Mouse (Mus musculus) Patski (cell line): Measurements from ENCODE around the gene Adarb2. TPM values are rescaled to one million over a fixed set of nuclear protein-coding genes. Genes with fewer than 3 reads are reported as not detected.

Experiments used
- ATAC-seq: fragments of 100-300 bp; one replicate; pipeline ENCODE4 v1.8.0; 2021
- CTCF ChIA-PET: fragments of 350-600 bp; sonication (Branson Sonifier 250); formaldehyde crosslinking; loops from one replicate; lab custom pipeline; 2022; ENCODE audit warnings: inconsistent platforms; lab: Charles Lee
- POLR2A ChIA-PET: fragments of 350-600 bp; sonication (Branson Sonifier 250); formaldehyde crosslinking; loops from one replicate; lab custom pipeline; 2022; ENCODE audit warnings: antibody characterized with exemption, inconsistent platforms; lab: Charles Lee
- DNase-seq: peaks from one replicate; pipeline ENCODE4 v3.0.0-alpha.2; 2011; ENCODE audit warnings: low read depth, low spot score
- H3K27me3 ChIP-seq: fragments of 371-371 bp; one replicate; pipeline ENCODE4 v1.5.1; 2021
- CTCF ChIP-seq: fragments of 100-300 bp; IDR thresholded peaks from one replicate; pipeline ENCODE4 v1.5.1; 2021
- in situ Hi-C: fragments of 300-500 bp; cut with MboI; formaldehyde crosslinking; loops from 3 replicates; pipeline ENCODE4 v1.11.1; 2018; ENCODE audit warnings: low pct_unique_long_range_greater_than_20kb, mixed read lengths
- polyA plus RNA-seq: library from polyadenylated mRNA; unstranded; gene quantifications from one replicate; pipeline ENCODE4 v1.2.3, GENCODE M21; 2021

Gene Adarb2
- 0.01 TPM for polyA plus RNA-seq

DNA sequence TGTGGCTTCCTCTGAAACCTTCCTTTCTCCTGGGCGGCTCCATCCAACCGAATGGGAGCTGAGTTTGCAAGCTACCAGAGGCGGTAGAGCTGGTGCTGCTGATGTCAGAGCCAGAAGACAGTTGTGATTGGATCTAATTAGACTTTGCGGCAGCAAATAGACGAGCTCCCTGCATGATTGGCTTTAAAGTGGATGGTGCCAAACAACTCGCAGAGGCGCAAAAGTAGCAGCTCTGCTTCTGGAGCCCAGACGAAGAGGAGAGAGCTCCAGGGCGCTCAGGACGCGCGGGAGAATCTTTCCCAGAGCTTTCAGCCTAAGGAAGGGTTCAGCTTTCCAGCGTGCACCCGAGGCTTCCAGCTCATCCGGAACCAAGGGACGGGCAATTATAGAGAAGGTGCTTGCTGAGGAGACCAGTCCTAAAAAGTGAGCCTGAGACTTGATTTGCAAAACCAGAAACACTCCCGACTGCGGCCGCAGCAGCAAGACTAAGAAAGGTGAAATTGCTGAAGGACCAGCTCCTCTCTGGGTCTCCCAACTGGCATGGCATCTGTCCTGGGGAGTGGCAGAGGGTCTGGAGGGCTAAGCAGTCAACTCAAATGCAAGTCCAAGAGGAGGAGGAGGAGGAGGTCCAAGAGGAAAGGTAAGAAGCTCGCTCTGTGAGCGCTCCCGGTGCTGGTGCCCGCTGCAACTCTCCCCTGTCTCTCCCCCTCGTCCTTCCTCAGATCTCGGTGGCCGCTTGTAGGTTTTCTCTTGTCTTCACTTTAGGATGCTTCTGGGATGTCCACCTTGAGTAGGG, at the start of gene Adarb2:
Gene Adarb2 (plus strand): TSS at position 186 of the 796 bp plus-strand sequence.
- ChIA-PET CTCF (no interaction called here), POLR2A (no interaction called here)
- ATAC-seq: no peak
- in situ Hi-C loops: no loop called here
- no peak for DNase-seq
- no peak for TF ChIP-seq CTCF
- peaks cover 27% of the 10 kb centered on the region for H3K27me3 ChIP-seq

DNA sequence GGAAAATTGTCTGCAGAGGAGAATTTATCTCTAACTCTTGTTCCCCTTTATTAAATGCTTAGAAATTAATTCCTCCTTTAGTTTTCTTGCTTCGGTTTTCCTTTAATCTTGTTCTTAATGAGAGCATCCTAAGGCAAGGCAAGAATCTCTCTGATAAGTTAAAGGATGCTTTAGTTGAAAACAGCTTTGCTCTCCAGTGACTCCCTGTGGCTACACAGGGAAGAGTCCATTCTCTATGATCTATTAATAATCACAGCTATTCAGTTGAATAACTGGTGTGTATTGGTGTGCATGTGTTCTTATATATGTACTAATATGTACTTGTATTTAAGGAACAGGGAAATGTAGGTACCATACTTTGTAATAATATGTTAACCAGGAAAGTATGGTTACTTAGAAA, 28.9 kb upstream of the Adarb2 start:
- in situ Hi-C loops: no loop called here
- CTCF ChIA-PET: no interaction called here
- POLR2A ChIA-PET: no interaction called here
- ATAC-seq: no peak
- TF ChIP-seq CTCF: peak; percentile 26
- DNase-seq: no peak
- no peaks in the 10 kb centered on the region for H3K27me3 ChIP-seq

DNA sequence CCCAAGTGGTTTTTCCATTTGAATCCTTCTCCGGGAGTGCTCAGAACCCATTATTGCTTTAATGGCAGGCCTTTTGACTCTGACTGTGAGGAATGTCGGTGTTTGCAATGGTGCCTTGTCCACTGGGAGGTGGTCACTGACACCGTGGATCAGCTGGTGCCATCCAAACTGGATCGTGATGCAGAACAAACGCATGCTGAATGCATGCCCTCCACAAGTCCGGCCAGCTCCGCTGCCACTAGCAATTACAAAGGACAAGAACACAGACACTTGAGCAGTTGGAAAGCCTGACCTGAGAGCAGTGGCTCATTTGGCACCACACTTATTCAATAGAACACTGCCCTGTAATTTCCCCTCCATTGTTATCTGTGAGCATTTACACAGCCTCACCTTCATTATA, 10.7 kb upstream of the Adarb2 start:
- ChIA-PET CTCF (no interaction called here), POLR2A (no interaction called here)
- no peak for TF ChIP-seq CTCF
- DNase-seq (no peak), ATAC-seq (no peak)
- no peaks in the 10 kb centered on the region for H3K27me3 ChIP-seq
- in situ Hi-C loops: no loop called here

DNA sequence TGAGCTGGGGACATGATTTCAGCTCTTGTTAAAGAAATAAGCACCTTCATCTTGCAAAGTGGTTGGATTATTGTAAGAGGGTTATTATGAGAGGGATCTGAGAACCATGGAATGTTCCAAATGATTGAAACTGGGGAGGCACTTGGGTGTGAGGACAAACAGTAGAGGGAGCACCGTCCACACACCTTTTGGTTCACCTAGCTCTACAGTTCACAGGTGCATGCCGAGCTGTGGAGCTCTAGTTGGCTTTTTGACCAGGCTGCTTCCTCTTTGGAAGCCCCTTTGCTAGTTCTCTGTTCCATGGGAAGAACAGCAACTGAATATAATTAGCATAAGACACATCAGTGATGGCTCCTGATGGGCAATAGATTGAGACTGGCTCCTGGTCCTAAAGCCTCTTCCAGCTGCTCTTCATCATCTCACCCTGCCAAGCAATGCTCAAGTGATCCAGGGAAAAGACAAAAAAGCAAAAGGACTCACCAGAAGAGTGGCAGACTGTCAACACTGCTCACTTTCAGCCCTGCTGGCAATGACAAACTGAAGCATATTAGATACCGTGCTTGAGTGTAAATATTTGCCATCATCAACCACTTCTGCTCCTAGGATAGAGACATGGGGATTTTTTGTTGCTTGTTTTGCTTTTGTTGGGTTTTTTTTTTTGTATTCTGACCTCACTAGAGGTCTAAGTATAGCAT, 3.3 kb upstream of the Adarb2 start:
- CTCF ChIA-PET: interaction anchor here (1.0 kb wide), 1 partner anchor 8 kb away, joined by 5 read pairs; no protein-coding TSS in a partner anchor
- DNase-seq (no peak), ATAC-seq (no peak)
- peaks cover 15% of the 10 kb centered on the region for H3K27me3 ChIP-seq
- no peak for TF ChIP-seq CTCF
- POLR2A ChIA-PET: no interaction called here
- in situ Hi-C loops: no loop called here

DNA sequence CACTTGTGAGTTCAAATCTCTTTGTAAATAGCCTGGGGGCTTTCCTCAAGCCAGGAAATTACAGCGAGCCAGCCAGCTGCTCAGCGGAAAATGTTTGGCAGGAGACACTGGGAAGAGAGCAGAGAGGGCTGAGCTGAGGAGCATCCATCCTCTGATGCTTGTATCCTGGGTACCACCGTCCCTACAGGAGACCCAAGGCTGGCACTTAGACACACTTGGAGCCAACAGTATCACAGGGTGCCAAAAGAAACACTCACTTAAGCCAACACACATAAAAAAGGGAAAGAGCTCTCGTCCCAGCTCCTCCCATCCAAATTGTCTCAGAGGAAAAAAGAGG, 779 bp downstream of the Adarb2 start:
- CTCF ChIA-PET: no interaction called here
- DNase-seq: no peak
- no peak for ATAC-seq
- POLR2A ChIA-PET: no interaction called here
- peaks cover 27% of the 10 kb centered on the region for H3K27me3 ChIP-seq
- in situ Hi-C loops: no loop called here
- no peak for TF ChIP-seq CTCF

DNA sequence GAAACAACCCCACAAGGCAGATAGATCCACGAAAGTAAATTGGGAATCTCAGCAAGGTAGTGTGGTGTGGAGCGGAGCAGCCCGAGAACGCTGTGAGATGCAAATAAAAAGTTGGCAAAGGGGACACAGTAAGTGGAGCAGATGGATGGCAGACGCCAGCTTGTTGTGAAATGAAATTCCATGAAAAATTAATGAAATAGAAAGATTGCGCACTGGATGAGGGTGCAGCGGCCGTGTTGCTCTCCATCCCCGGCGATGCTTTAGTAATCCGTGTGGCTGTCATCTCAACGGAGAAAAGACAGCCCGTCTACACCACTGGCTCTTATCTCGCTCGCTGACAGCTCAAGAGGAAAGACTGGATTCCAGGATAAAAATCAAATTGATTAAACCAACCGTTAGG, 4.7 kb downstream of the Adarb2 start:
- DNase-seq (no peak), ATAC-seq (no peak)
- POLR2A ChIA-PET: no interaction called here
- no peak for TF ChIP-seq CTCF
- H3K27me3 ChIP-seq: peaks cover 45% of the 10 kb centered on the region
- CTCF ChIA-PET: interaction anchor here (0.8 to 1.1 kb wide), 2 partner anchors 8 to 13 kb away, joined by 3 to 5 read pairs; no protein-coding TSS in a partner anchor
- in situ Hi-C loops: no loop called here

DNA sequence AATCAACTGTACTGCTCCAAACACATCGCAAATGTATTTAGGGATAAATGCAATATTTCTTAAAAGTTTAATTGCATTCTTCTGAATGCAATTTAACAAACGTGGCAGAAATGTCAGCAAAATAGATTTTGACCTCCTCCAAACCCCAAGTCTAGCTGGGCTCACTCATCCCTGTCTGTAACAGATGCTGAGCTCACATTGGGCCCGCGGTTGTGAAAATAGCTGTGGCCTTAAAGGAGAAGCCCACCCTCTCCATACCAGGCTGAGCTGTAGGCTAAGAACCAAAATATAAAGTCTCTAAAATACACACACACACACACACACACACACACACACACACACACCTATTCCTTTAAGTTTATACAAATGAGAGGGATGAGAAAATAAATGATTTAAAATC, 8.1 kb downstream of the Adarb2 start:
- ChIA-PET CTCF (no interaction called here), POLR2A (no interaction called here)
- in situ Hi-C loops: no loop called here
- no peak for TF ChIP-seq CTCF
- ATAC-seq (no peak), DNase-seq (no peak)
- H3K27me3 ChIP-seq: peaks cover 25% of the 10 kb centered on the region

DNA sequence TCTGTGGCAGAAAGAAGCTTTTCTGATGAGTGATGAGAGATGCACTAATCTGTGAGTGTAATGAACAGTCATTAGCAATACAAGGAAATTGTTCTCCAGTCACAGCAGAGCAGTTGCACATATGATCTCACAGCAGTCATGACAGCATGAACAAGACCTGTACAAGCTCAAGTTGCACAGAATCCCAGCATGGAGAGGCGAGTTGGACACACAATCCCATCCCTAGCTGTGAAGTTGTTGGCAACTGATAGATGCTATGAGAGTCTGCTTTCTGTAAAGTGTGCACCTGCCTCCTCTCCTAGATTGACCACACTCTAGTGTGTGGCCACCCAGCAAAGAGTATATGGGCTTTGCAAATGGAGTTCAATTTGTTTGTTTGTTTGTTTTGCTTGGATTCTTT, 36.2 kb downstream of the Adarb2 start:
- CTCF ChIA-PET: no interaction called here
- POLR2A ChIA-PET: no interaction called here
- DNase-seq (no peak), ATAC-seq (no peak)
- in situ Hi-C loops: no loop called here
- no peaks in the 10 kb centered on the region for H3K27me3 ChIP-seq
- no peak for TF ChIP-seq CTCF

DNA sequence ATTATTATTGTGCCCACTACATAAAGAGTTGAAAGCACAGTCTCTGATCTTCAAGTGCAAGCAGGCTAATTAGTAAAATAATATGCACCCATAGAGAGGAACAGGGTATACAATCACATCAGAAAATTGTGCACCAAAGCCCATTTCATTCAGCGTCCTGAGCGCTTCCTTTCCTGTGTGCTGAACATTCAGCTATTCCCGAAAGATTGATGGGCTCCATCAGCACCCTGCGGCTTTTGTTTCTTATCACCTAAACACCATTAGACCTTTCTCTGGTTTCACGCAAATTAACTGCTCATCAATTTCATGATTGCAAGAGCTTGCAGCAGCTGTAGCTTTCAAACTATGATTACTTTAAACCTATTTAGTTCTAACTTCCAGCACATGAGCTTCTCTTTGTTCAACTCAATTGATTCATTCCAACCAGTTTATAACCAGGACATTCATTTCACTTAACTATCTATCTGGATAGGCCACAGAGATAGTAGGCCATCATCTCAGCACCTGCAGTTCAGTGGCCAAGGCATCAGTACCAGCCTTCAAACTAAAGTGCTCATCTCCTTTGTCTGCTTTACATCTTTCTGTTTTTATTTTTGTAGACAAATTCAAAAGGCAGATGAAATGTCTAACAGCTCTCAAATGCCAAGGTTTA, 45.5 kb downstream of the Adarb2 start:
- DNase-seq: no peak
- in situ Hi-C loops: no loop called here
- H3K27me3 ChIP-seq: peaks cover 3% of the 10 kb centered on the region
- ChIA-PET CTCF (interaction anchor here (0.7 kb wide), 1 partner anchor 8 kb away, joined by 3 read pairs; no protein-coding TSS in a partner anchor), POLR2A (no interaction called here)
- no peak for TF ChIP-seq CTCF
- no peak for ATAC-seq

DNA sequence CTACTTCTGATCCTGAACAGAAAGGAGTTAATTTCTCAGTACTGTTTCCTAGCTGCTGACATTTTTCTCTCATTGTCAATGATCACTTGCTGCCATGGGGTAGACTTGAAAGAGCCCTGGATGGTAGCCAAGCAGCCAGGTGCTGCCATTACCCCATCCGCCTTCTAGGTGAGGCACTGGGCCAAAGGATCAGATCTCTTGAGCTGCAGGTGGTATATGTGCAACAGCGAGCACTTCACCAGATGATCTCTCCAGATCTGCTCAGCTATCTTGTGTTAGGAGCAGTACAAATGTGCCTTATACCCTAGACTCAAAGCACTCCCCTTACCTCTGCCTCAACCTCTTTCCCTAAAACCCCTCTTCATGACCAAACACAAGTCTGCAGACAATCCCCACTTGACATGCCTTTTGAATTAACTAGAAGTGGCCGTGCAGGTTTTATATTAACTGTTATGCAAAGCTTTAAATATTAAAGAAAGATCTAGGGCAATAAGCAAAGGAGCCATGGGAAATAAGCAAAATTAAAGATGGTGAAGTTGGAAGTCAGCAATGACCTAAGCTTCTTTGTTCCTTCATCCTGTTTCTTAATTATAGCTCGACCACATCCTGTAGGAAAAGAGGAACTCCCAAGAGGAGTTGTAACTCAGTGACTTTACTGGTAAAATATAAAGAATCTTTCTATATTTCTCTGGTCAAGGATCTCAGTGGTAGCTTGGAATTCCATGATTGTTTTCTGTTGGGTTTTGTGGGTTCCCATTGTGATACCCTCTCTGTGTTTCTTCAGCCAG, 69.7 kb downstream of the Adarb2 start:
- ATAC-seq (no peak), DNase-seq (no peak)
- no peak for TF ChIP-seq CTCF
- POLR2A ChIA-PET: no interaction called here
- in situ Hi-C loops: no loop called here
- CTCF ChIA-PET: no interaction called here
- no peaks in the 10 kb centered on the region for H3K27me3 ChIP-seq
